Mouse (Mus musculus) heart, postnatal 0 days (tissue): ENCODE data around the gene Pgbd5. TPM values are rescaled to one million over a fixed set of nuclear protein-coding genes. Genes with fewer than 3 reads are reported as not detected.

Source experiments
- ATAC-seq: fragments of 200-750 bp; cut with Nextera tagmentation; 2 replicates; pipeline ENCODE4 v1.8.0; 2017; ENCODE audit warnings: low read depth, moderate number of reproducible peaks, moderate library complexity; ENCODE audit not compliant: insufficient read depth
- DNase-seq: peaks from one replicate; pipeline ENCODE4 v3.0.0-alpha.2; 2016; ENCODE audit warnings: low spot score
- H3K27ac ChIP-seq: fragments of 300-500 bp; sonication (generic); 2 replicates; pipeline ENCODE4 v1.5.1; 2014; ENCODE audit warnings: low read depth, mild to moderate bottlenecking
- H3K27me3 ChIP-seq: fragments of 300-500 bp; sonication (generic); 2 replicates; pipeline ENCODE4 v1.6.1; 2014; ENCODE audit warnings: low read length, mixed read lengths; ENCODE audit not compliant: control insufficient read depth, insufficient read depth
- H3K36me3 ChIP-seq: fragments of 300-500 bp; sonication (generic); replicated peaks from 2 replicates; pipeline ENCODE4 v1.6.1; 2014; ENCODE audit warnings: low read length, mixed read lengths; ENCODE audit not compliant: control insufficient read depth, insufficient read depth
- H3K4me1 ChIP-seq: fragments of 300-500 bp; sonication (generic); 2 replicates; pipeline ENCODE4 v1.6.1; 2014; ENCODE audit warnings: antibody characterized with exemption; ENCODE audit not compliant: control insufficient read depth, insufficient read depth
- H3K4me2 ChIP-seq: fragments of 300-500 bp; sonication (generic); 2 replicates; pipeline ENCODE4 v1.6.1; 2014; ENCODE audit warnings: low read depth, mild to moderate bottlenecking, low read length, moderate library complexity
- H3K4me3 ChIP-seq: fragments of 300-500 bp; sonication (generic); 2 replicates; pipeline ENCODE4 v1.5.1; 2014; ENCODE audit warnings: low read depth, low read length
- H3K9ac ChIP-seq: fragments of 300-500 bp; sonication (generic); replicated peaks from 2 replicates; pipeline ENCODE4 v1.6.1; 2014; ENCODE audit warnings: low read depth, low read length, mixed read lengths
- H3K9me3 ChIP-seq: fragments of 300-500 bp; sonication (generic); replicated peaks from 2 replicates; pipeline ENCODE4 v1.6.1; 2016; ENCODE audit warnings: low read length; ENCODE audit not compliant: control insufficient read depth
- CTCF ChIP-seq: IDR thresholded peaks from 2 replicates; pipeline ENCODE4 v1.5.1; 2016; ENCODE audit warnings: antibody characterized with exemption, control low read depth, low read depth
- EP300 ChIP-seq: IDR thresholded peaks from 2 replicates; pipeline ENCODE4 v1.6.1; 2016; ENCODE audit warnings: antibody characterized with exemption, low read depth
- WGBS: fragments of 180-500 bp; shearing (Covaris S2); extraction: QIAGEN DNeasy Blood & Tissue Kit; methylation state at CpG from one replicate; pipeline ENCODE4 v1.1.7; 2014; 5-methylcytosine and 5-hydroxymethylcytosine counted together
- polyA plus RNA-seq: library from polyadenylated mRNA; unstranded; fragments of >200 nt; fragmentation: Nextera tagmentation; extraction: Ambion mirVana; gene quantifications from 2 replicates; pipeline ENCODE4 v1.2.1, GENCODE M21; 2015
- total RNA-seq: library from RNA; depleted of rRNA; stranded (reverse); fragments of >200 nt; gene quantifications from 2 replicates; pipeline ENCODE4 v1.2.3, GENCODE M21; 2014; ENCODE audit warnings: low replicate concordance

The Pgbd5 gene
- total and polyA plus RNA-seq, 2 experiments from 2014 or later = 0.97 to 1.7 TPM

DNA sequence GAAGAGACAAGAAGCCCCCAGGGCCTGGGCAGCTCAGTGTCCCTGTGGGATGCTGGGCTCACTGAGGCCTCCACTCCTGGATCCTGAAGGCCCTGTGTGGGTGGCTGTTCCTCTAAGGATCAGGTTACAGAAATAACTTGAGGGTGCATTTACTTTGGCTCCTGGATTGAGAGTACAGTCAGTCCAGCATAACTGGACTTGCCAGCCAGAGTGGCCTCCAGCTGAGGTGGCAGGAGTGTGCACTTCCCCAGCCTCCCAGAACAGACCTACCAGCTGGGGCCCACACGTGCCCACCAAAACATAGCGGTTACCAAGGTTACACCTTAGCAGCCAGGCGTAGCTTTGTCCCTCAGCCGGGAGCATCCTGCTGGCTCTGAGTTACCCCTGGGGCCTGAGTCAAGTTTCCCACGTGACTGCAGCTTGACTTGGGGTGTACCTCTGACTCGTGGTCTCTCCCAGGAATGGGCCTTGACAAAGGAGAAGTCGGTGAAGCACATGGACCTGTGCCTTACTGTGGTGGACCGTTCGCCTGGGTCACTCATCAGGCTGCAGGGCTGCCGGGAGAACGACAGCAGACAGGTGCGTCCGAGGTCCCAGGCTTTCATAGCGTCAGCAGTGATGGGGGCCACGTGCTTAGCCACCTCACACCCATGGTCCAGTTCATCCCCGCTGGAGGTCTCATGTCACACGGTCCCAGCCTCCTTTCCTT, 98.9 kb downstream of the Pgbd5 start:
- peaks cover 94% of the 10 kb centered on the region for H3K36me3 ChIP-seq
- H3K4me2 ChIP-seq = no peak overlapping the region
- ATAC-seq (no peak), DNase-seq (no peak)
- no peaks in the 10 kb centered on the region for H3K9me3 ChIP-seq
- no peak overlapping the region for H3K4me3 ChIP-seq
- no peak for TF ChIP-seq CTCF
- TF ChIP-seq EP300 = no peak
- H3K27me3 ChIP-seq = no peaks in the 10 kb centered on the region
- H3K4me1 ChIP-seq = no peaks in the 10 kb centered on the region
- no peak overlapping the region for H3K9ac ChIP-seq
- 82% methylated on average over 17 of the region's 17 CpGs for WGBS
- H3K27ac ChIP-seq = no peak overlapping the region

DNA sequence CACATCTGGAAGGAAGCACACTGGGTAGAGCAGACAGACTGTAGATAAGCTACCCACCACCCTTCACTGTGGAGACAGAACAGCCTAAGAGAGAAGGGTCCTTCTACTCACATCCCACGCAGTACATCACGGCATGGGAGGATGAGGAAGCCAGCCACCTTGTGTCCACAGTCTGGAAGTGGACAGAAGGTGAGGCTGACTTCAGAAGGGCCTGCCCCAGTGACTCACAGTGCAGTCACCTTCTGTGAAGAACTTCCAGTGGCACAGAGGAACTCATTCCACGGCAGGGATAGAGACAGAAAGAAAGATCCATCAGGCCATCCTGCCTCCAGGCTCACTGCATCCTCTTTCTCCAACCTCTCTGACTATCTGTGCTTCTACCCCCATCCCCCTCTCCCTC, 99.7 kb downstream of the Pgbd5 start:
- no peak overlapping the region for H3K4me3 ChIP-seq
- 83% methylated on average over 3 of the region's 3 CpGs for WGBS
- H3K27ac ChIP-seq = no peak overlapping the region
- no peak for ATAC-seq
- H3K4me2 ChIP-seq = no peak overlapping the region
- no peak overlapping the region for H3K9ac ChIP-seq
- TF ChIP-seq EP300 = no peak
- TF ChIP-seq CTCF = no peak
- H3K9me3 ChIP-seq = no peaks in the 10 kb centered on the region
- H3K27me3 ChIP-seq = no peaks in the 10 kb centered on the region
- H3K4me1 ChIP-seq = no peaks in the 10 kb centered on the region
- no peak for DNase-seq
- H3K36me3 ChIP-seq = peaks cover 97% of the 10 kb centered on the region

DNA sequence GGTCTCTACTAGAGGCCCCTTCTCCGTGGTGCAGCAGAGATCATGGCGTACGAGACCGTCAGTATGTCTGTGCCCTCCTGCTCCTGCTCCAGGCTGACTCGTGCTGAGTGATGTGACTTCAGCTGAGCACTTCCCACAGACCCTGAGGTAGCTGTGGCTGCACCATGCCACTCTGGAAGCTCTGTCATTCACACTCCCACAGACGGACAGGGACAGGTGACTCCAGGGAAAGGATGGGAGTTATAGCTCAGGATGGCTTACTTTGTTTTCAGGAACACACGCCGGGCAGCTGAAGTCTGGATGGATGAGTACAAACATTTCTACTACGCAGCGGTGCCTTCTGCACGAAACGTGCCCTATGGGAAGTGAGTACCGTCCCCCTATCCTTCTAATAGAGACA, 103.2 kb downstream of the Pgbd5 start:
- Histone ChIP-seq H3K9ac (no peak overlapping the region), H3K4me1 (no peaks in the 10 kb centered on the region), H3K36me3 (peaks cover 90% of the 10 kb centered on the region), H3K4me3 (no peak overlapping the region), H3K4me2 (no peak overlapping the region), H3K9me3 (no peaks in the 10 kb centered on the region), H3K27ac (no peak overlapping the region), H3K27me3 (no peaks in the 10 kb centered on the region)
- DNase-seq (no peak), ATAC-seq (no peak)
- TF ChIP-seq EP300 (no peak), CTCF (no peak)
- WGBS = 92% methylated on average over 13 of the region's 13 CpGs

DNA sequence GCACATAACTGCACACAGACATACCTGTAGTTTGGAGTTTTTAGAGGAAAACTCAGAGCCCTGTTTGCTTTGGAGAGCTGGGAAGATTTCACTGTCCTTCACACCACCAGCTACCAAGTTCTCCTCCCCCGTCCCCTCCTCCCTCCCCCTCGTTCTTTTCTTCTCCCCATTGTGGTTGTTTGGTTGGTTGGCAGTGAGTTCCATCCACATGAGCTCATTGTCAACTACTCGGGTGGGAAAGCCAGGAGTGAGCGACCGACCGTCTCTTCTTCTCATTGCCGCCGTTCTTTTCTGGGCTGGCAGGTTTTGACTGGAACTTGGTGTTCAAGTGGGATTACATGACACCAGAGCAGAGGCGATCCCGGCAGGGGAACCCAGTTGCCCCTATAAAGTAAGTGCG, 107.8 kb downstream of the Pgbd5 start:
- Histone ChIP-seq H3K9ac (no peak overlapping the region), H3K4me2 (no peak overlapping the region), H3K36me3 (peaks cover 80% of the 10 kb centered on the region), H3K4me1 (0 out of 2 replicates have a peak, but pooled peaks cover 3% of the 10 kb centered on the region), H3K27me3 (no peaks in the 10 kb centered on the region), H3K27ac (no peak overlapping the region), H3K9me3 (no peaks in the 10 kb centered on the region), H3K4me3 (no peak overlapping the region)
- 59% methylated on average over 11 of the region's 11 CpGs for WGBS
- DNase-seq (no peak), ATAC-seq (no peak)
- TF ChIP-seq CTCF (no peak), EP300 (no peak)

DNA sequence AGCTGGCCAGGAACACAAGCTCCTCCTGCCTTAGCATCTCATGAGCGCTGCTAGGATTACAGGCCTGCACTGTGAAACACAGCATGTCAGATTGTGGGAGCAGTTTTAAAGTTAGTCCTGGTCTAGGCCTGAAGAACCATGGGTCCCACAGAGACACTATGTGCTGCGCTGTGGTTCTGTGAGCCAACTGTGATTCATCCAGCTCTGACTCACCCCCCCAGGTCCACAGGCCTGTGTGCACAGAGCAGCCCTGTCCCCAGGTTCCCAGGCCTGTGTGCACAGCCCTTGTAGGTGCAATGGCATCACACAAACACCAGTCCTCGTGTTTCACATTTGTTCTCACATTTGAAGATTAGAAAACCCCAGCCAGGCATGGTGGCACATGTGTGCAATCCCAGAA, 108.4 kb downstream of the Pgbd5 start:
- 89% methylated on average over 3 of the region's 3 CpGs for WGBS
- Histone ChIP-seq H3K36me3 (peaks cover 80% of the 10 kb centered on the region), H3K4me1 (0 out of 2 replicates have a peak, but pooled peaks cover 3% of the 10 kb centered on the region), H3K4me2 (no peak overlapping the region), H3K9ac (no peak overlapping the region), H3K27me3 (no peaks in the 10 kb centered on the region), H3K9me3 (no peaks in the 10 kb centered on the region), H3K27ac (no peak overlapping the region), H3K4me3 (no peak overlapping the region)
- no peak for TF ChIP-seq EP300
- TF ChIP-seq CTCF = no peak
- no peak for ATAC-seq
- no peak for DNase-seq

DNA sequence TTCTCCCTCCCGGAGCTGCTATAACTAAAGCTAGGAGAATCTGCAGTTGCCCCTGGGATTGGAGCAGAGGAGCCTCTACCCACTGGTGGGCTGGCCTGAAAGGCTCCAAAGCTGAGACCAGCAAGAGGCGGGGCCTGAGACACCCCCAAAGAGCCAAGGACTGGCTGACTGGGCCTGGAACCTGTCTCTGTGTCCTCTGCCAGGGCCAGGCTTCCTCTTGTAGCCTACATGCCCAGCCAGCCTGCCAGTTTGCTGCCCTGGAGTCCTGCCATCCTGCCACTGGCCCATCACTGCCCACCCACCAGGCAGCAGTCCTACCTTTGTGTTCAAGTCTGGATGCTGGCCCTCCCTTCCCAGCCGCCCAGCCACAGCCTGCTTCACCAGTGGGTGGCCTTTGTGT, 109.0 kb downstream of the Pgbd5 start:
- Histone ChIP-seq H3K27ac (no peak overlapping the region), H3K4me2 (no peak overlapping the region), H3K4me1 (0 out of 2 replicates have a peak, but pooled peaks cover 3% of the 10 kb centered on the region), H3K36me3 (peaks cover 80% of the 10 kb centered on the region), H3K9me3 (no peaks in the 10 kb centered on the region), H3K27me3 (no peaks in the 10 kb centered on the region), H3K9ac (no peak overlapping the region), H3K4me3 (no peak overlapping the region)
- WGBS = 95% methylated on average over 2 of the region's 3 CpGs
- ATAC-seq = no peak
- no peak for DNase-seq
- TF ChIP-seq EP300 (no peak), CTCF (no peak)
